ENCODE assay signal across 8 mouse cellular contexts in the genomic region with DNA sequence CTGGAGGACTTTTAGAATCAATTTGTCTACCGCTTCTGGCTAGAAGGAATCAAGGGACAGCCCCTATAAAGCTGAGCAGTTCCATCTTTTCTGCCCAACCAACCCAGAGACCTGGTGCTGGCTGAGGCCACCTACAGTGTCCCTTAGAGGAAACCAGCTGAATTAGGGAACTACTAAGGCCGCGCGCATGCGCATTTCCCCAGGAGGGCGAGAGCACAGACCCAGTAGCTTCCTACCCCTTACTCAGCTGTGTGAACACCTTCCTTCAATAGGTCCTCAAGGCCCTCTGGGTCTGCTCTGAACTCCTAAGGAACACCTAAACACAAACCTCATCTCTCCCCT. TPM values are rescaled to one million over a fixed set of nuclear protein-coding genes. Genes with fewer than 3 reads are reported as not detected.
A peak's percentile ranks its signal among the peaks of the same experiment; 100 is the strongest.
DNase-seq lines count a peak whose midpoint lies in the region; ATAC-seq lines count a peak whose summit lies in the region.

No protein-coding gene starts in this region.

- H3K9ac ChIP-seq in limb, embryonic 13.5 days: peak overlapping the region; percentile 78
- H3K9ac ChIP-seq in midbrain, embryonic 12.5 days (replicated peaks): peak overlapping the region; percentile 72; the same call in 1 of the 2 replicates

- H3K9me3 ChIP-seq in limb, embryonic 13.5 days: no peaks in the 10 kb centered on the region
- H3K9me3 ChIP-seq in midbrain, embryonic 12.5 days: no peaks in the 10 kb centered on the region

- H3K4me2 ChIP-seq in limb, embryonic 13.5 days (replicated peaks): peak overlapping the region; percentile 86
- peak overlapping the region; percentile 84 for H3K4me2 ChIP-seq in midbrain, embryonic 12.5 days (replicated peaks)

- H3K27ac ChIP-seq in limb, embryonic 13.5 days: peak overlapping the region; percentile 80
- peak overlapping the region; percentile 88 for H3K27ac ChIP-seq in midbrain, embryonic 12.5 days (replicated peaks)

- peaks cover 34% of the 10 kb centered on the region for H3K4me1 ChIP-seq in limb, embryonic 13.5 days
- H3K4me1 ChIP-seq in midbrain, embryonic 12.5 days: peaks cover 30% of the 10 kb centered on the region

- H3K27me3 ChIP-seq in limb, embryonic 13.5 days: no peaks in the 10 kb centered on the region
- H3K27me3 ChIP-seq in midbrain, embryonic 12.5 days: no peaks in the 10 kb centered on the region

- H3K36me3 ChIP-seq in limb, embryonic 13.5 days: peaks cover 39% of the 10 kb centered on the region
- peaks cover 46% of the 10 kb centered on the region for H3K36me3 ChIP-seq in midbrain, embryonic 12.5 days

- peak; percentile 5 for ATAC-seq in inflammation-experienced regulatory T-cells, adult 6 months
- ATAC-seq in limb, embryonic 13.5 days (ENCODE audit: low FRiP score, low read depth): no peak; the same call in 1 of the 2 replicates
- 0 out of 2 replicates have a peak, but pooled peaks have one; percentile 8 for ATAC-seq in midbrain, embryonic 12.5 days (ENCODE audit: low FRiP score, low read depth)

- peak; percentile 34 for DNase-seq in T-cell, adult 2 months (ENCODE audit: low spot score)
- peak; percentile 79 for DNase-seq in cerebellum, adult 9-10 months
- DNase-seq in frontal cortex, postnatal 10 days (ENCODE audit: low spot score in 2 of 2): peak; percentile 67 to 74
- DNase-seq in spleen, postnatal 14 days (ENCODE audit: low spot score in 2 of 2): peak; percentile 57 to 72
- DNase-seq in urinary bladder, postnatal 25 days (ENCODE audit: low spot score): no peak

- 3% methylated on average over 6 of the region's 6 CpGs for WGBS in limb, embryonic 13.5 days
- under 1% methylated on average over 6 of the region's 6 CpGs for WGBS in midbrain, embryonic 12.5 days

- peak overlapping the region; percentile 63 for H3K4me3 ChIP-seq in limb, embryonic 13.5 days
- H3K4me3 ChIP-seq in midbrain, embryonic 12.5 days: peak overlapping the region; percentile 59

RNA-seq across cellular contexts. Expression of gene Ccdc28b, which starts 1.3 kb away (rescaled TPM):
- polyA plus RNA-seq in inflammation-experienced regulatory T-cells, adult 6 months (2017; shearing (Covaris generic)): 10 to 100 TPM; 30.5 to 54.0 (median 35.4) TPM
- polyA plus RNA-seq in limb, embryonic 13.5 days (2015; fragmentation: Nextera tagmentation; extraction: Ambion mirVana): 48.5 and 51.7 TPM in 2 replicates
- 88.3 TPM in 2 replicates for polyA plus RNA-seq in midbrain, embryonic 12.5 days (2016; fragmentation: Nextera tagmentation; extraction: Ambion mirVana)

RNA-seq across cellular contexts. Expression of gene Iqcc, which starts 6.1 kb away (rescaled TPM):
- polyA plus RNA-seq in inflammation-experienced regulatory T-cells, adult 6 months (2017; shearing (Covaris generic)): 10 to 100 TPM; 45.5 to 63.3 (median 53.1) TPM
- polyA plus RNA-seq in limb, embryonic 13.5 days (2015; fragmentation: Nextera tagmentation; extraction: Ambion mirVana): 28.6 and 30.2 TPM in 2 replicates
- 26.7 and 30.7 TPM in 2 replicates for polyA plus RNA-seq in midbrain, embryonic 12.5 days (2016; fragmentation: Nextera tagmentation; extraction: Ambion mirVana)

RNA-seq across cellular contexts. Expression of gene Dcdc2b, which starts 10.9 kb away (rescaled TPM):
- polyA plus RNA-seq in inflammation-experienced regulatory T-cells, adult 6 months (2017; shearing (Covaris generic)): 1 to 10 TPM; 2.1 to 5.3 (median 4.3) TPM
- 1.7 and 2.3 TPM in 2 replicates for polyA plus RNA-seq in limb, embryonic 13.5 days (2015; fragmentation: Nextera tagmentation; extraction: Ambion mirVana)
- 2.8 and 2.9 TPM in 2 replicates for polyA plus RNA-seq in midbrain, embryonic 12.5 days (2016; fragmentation: Nextera tagmentation; extraction: Ambion mirVana)

RNA-seq across cellular contexts. Expression of gene Txlna, which starts 15.9 kb away (rescaled TPM):
- polyA plus RNA-seq in inflammation-experienced regulatory T-cells, adult 6 months (2017; shearing (Covaris generic)): 10 to 100 TPM; 17.1 to 26.8 (median 21.4) TPM
- 97.5 and 102 TPM in 2 replicates for polyA plus RNA-seq in limb, embryonic 13.5 days (2015; fragmentation: Nextera tagmentation; extraction: Ambion mirVana)
- polyA plus RNA-seq in midbrain, embryonic 12.5 days (2016; fragmentation: Nextera tagmentation; extraction: Ambion mirVana): 90.3 and 91.8 TPM in 2 replicates

RNA-seq across cellular contexts. Expression of gene Tmem234, which starts 24.5 kb away (rescaled TPM):
- 100 to 1,000 TPM; 283 to 327 (median 313) TPM for polyA plus RNA-seq in inflammation-experienced regulatory T-cells, adult 6 months (2017; shearing (Covaris generic))
- 211 and 218 TPM in 2 replicates for polyA plus RNA-seq in limb, embryonic 13.5 days (2015; fragmentation: Nextera tagmentation; extraction: Ambion mirVana)
- 182 and 192 TPM in 2 replicates for polyA plus RNA-seq in midbrain, embryonic 12.5 days (2016; fragmentation: Nextera tagmentation; extraction: Ambion mirVana)
